Mouse (Mus musculus): ENCODE results near the gene Piwil1. TPM values are rescaled to one million over a fixed set of nuclear protein-coding genes. Genes with fewer than 3 reads are reported as not detected.
A peak's percentile ranks its signal among the peaks of the same experiment; 100 is the strongest.

Gene Piwil1
- polyA plus RNA-seq, 1 experiment from 2014 or later, result not detected

GRCm38 (mm10) chr5:128677861-128678260, 24.5 kb upstream of the Piwil1 start:
- Histone ChIP-seq H3K9ac (ENCODE audit: low read length) (no peak overlapping the region), H3K4me3 (ENCODE audit: low read length) (no peak overlapping the region), H3K9me3 (ENCODE audit: control insufficient read depth, low read length) (no peaks in the 10 kb centered on the region), H3K4me1 (replicated peaks; ENCODE audit: control insufficient read depth, insufficient read depth, low read length) (peaks cover 6% of the 10 kb centered on the region; the same call in 1 of the 2 replicates), H3K36me3 (ENCODE audit: control insufficient read depth, insufficient read depth, low read length) (no peaks in the 10 kb centered on the region), H3K27me3 (ENCODE audit: control insufficient read depth, insufficient read depth, low read depth, low read length) (no peaks in the 10 kb centered on the region), H3K4me2 (ENCODE audit: low read depth, low read length) (no peak overlapping the region), H3K27ac (ENCODE audit: low read length) (peak overlapping the region; percentile 87)
- 41% methylated on average over 6 of the region's 6 CpGs for WGBS
- ATAC-seq (ENCODE audit: low read depth), result peak; percentile 91

- H3K27ac ChIP-seq (ENCODE audit: low read length), result no peak overlapping the region
- no peak for ATAC-seq (ENCODE audit: low read depth)
- 44% methylated on average over 5 of the region's 5 CpGs for WGBS
- H3K36me3 ChIP-seq (ENCODE audit: control insufficient read depth, insufficient read depth, low read length), result no peaks in the 10 kb centered on the region
- H3K9me3 ChIP-seq (ENCODE audit: control insufficient read depth, low read length), result no peaks in the 10 kb centered on the region
- no peak overlapping the region for H3K4me2 ChIP-seq (ENCODE audit: low read depth, low read length)
- no peak overlapping the region for H3K4me3 ChIP-seq (ENCODE audit: low read length)
- peaks cover 10% of the 10 kb centered on the region; the same call in 1 of the 2 replicates for H3K4me1 ChIP-seq (replicated peaks; ENCODE audit: control insufficient read depth, insufficient read depth, low read length)
- H3K27me3 ChIP-seq (ENCODE audit: control insufficient read depth, insufficient read depth, low read depth, low read length), result no peaks in the 10 kb centered on the region
- no peak overlapping the region for H3K9ac ChIP-seq (ENCODE audit: low read length)
Measured at GRCm38 (mm10) chr5:128681456-128681855, 20.9 kb upstream of the Piwil1 start.

- peaks cover 3% of the 10 kb centered on the region for H3K9me3 ChIP-seq (ENCODE audit: control insufficient read depth, low read length)
- peaks cover 5% of the 10 kb centered on the region; the same call in 1 of the 2 replicates for H3K4me1 ChIP-seq (replicated peaks; ENCODE audit: control insufficient read depth, insufficient read depth, low read length)
- ATAC-seq (ENCODE audit: low read depth), result no peak
- no peaks in the 10 kb centered on the region for H3K27me3 ChIP-seq (ENCODE audit: control insufficient read depth, insufficient read depth, low read depth, low read length)
- 0 out of 2 replicates have a peak overlapping the region, but pooled peaks have one; percentile 3 for H3K9ac ChIP-seq (ENCODE audit: low read length)
- peak overlapping the region; percentile 29; the same call in 1 of the 2 replicates for H3K27ac ChIP-seq (ENCODE audit: low read length)
- 13% methylated on average over 10 of the region's 10 CpGs for WGBS
- no peaks in the 10 kb centered on the region for H3K36me3 ChIP-seq (ENCODE audit: control insufficient read depth, insufficient read depth, low read length)
- no peak overlapping the region for H3K4me3 ChIP-seq (ENCODE audit: low read length)
- H3K4me2 ChIP-seq (ENCODE audit: low read depth, low read length), result peak overlapping the region; percentile 41
Measured at GRCm38 (mm10) chr5:128684192-128684591, 18.1 kb upstream of the Piwil1 start.

- peaks cover 5% of the 10 kb centered on the region; the same call in 1 of the 2 replicates for H3K4me1 ChIP-seq (replicated peaks; ENCODE audit: control insufficient read depth, insufficient read depth, low read length)
- no peaks in the 10 kb centered on the region for H3K27me3 ChIP-seq (ENCODE audit: control insufficient read depth, insufficient read depth, low read depth, low read length)
- no peak overlapping the region for H3K4me3 ChIP-seq (ENCODE audit: low read length)
- 13% methylated on average over 15 of the region's 15 CpGs for WGBS
- ATAC-seq (ENCODE audit: low read depth), result peak; percentile 83
- no peak overlapping the region for H3K9ac ChIP-seq (ENCODE audit: low read length)
- peaks cover 3% of the 10 kb centered on the region for H3K9me3 ChIP-seq (ENCODE audit: control insufficient read depth, low read length)
- 0 out of 2 replicates have a peak overlapping the region, but pooled peaks have one; percentile 17 for H3K27ac ChIP-seq (ENCODE audit: low read length)
- H3K36me3 ChIP-seq (ENCODE audit: control insufficient read depth, insufficient read depth, low read length), result no peaks in the 10 kb centered on the region
- peak overlapping the region; percentile 41 for H3K4me2 ChIP-seq (ENCODE audit: low read depth, low read length)
Measured at GRCm38 (mm10) chr5:128684621-128685020, 17.7 kb upstream of the Piwil1 start.

GRCm38 (mm10) chr5:128687139-128687538, 15.2 kb upstream of the Piwil1 start:
- 82% methylated on average over 5 of the region's 5 CpGs for WGBS
- Histone ChIP-seq H3K9me3 (ENCODE audit: control insufficient read depth, low read length) (peaks cover 3% of the 10 kb centered on the region), H3K27me3 (ENCODE audit: control insufficient read depth, insufficient read depth, low read depth, low read length) (no peaks in the 10 kb centered on the region), H3K4me2 (ENCODE audit: low read depth, low read length) (no peak overlapping the region), H3K36me3 (ENCODE audit: control insufficient read depth, insufficient read depth, low read length) (no peaks in the 10 kb centered on the region), H3K27ac (ENCODE audit: low read length) (no peak overlapping the region), H3K9ac (ENCODE audit: low read length) (no peak overlapping the region), H3K4me1 (replicated peaks; ENCODE audit: control insufficient read depth, insufficient read depth, low read length) (peaks cover 5% of the 10 kb centered on the region; the same call in 1 of the 2 replicates), H3K4me3 (ENCODE audit: low read length) (no peak overlapping the region)
- ATAC-seq (ENCODE audit: low read depth), result no peak

GRCm38 (mm10) chr5:128694107-128694506, 8.2 kb upstream of the Piwil1 start:
- H3K27ac ChIP-seq (ENCODE audit: low read length), result no peak overlapping the region
- WGBS, result 58% methylated on average over 6 of the region's 6 CpGs
- no peak for ATAC-seq (ENCODE audit: low read depth)
- H3K9me3 ChIP-seq (ENCODE audit: control insufficient read depth, low read length), result no peaks in the 10 kb centered on the region
- H3K4me1 ChIP-seq (replicated peaks; ENCODE audit: control insufficient read depth, insufficient read depth, low read length), result no peaks in the 10 kb centered on the region
- H3K27me3 ChIP-seq (ENCODE audit: control insufficient read depth, insufficient read depth, low read depth, low read length), result no peaks in the 10 kb centered on the region
- H3K9ac ChIP-seq (ENCODE audit: low read length), result no peak overlapping the region
- no peak overlapping the region for H3K4me2 ChIP-seq (ENCODE audit: low read depth, low read length)
- H3K4me3 ChIP-seq (ENCODE audit: low read length), result no peak overlapping the region
- H3K36me3 ChIP-seq (ENCODE audit: control insufficient read depth, insufficient read depth, low read length), result no peaks in the 10 kb centered on the region

GRCm38 (mm10) chr5:128694611-128695325, 7.6 kb upstream of the Piwil1 start:
- 62% methylated on average over 18 of the region's 18 CpGs for WGBS
- H3K9ac ChIP-seq (ENCODE audit: low read length), result no peak overlapping the region
- no peaks in the 10 kb centered on the region for H3K4me1 ChIP-seq (replicated peaks; ENCODE audit: control insufficient read depth, insufficient read depth, low read length)
- no peak for ATAC-seq (ENCODE audit: low read depth)
- H3K36me3 ChIP-seq (ENCODE audit: control insufficient read depth, insufficient read depth, low read length), result no peaks in the 10 kb centered on the region
- no peaks in the 10 kb centered on the region for H3K9me3 ChIP-seq (ENCODE audit: control insufficient read depth, low read length)
- no peak overlapping the region for H3K4me3 ChIP-seq (ENCODE audit: low read length)
- H3K4me2 ChIP-seq (ENCODE audit: low read depth, low read length), result no peak overlapping the region
- H3K27me3 ChIP-seq (ENCODE audit: control insufficient read depth, insufficient read depth, low read depth, low read length), result no peaks in the 10 kb centered on the region
- H3K27ac ChIP-seq (ENCODE audit: low read length), result no peak overlapping the region

GRCm38 (mm10) chr5:128696824-128697223, 5.5 kb upstream of the Piwil1 start:
- Histone ChIP-seq H3K4me1 (replicated peaks; ENCODE audit: control insufficient read depth, insufficient read depth, low read length) (0 out of 2 replicates have a peak, but pooled peaks cover 2% of the 10 kb centered on the region), H3K4me3 (ENCODE audit: low read length) (no peak overlapping the region), H3K9ac (ENCODE audit: low read length) (no peak overlapping the region), H3K4me2 (ENCODE audit: low read depth, low read length) (no peak overlapping the region), H3K27ac (ENCODE audit: low read length) (no peak overlapping the region), H3K27me3 (ENCODE audit: control insufficient read depth, insufficient read depth, low read depth, low read length) (no peaks in the 10 kb centered on the region), H3K36me3 (ENCODE audit: control insufficient read depth, insufficient read depth, low read length) (no peaks in the 10 kb centered on the region), H3K9me3 (ENCODE audit: control insufficient read depth, low read length) (no peaks in the 10 kb centered on the region)
- no peak for ATAC-seq (ENCODE audit: low read depth)
- 56% methylated on average over 10 of the region's 10 CpGs for WGBS

GRCm38 (mm10) chr5:128700716-128701115, 1.6 kb upstream of the Piwil1 start:
- H3K36me3 ChIP-seq (ENCODE audit: control insufficient read depth, insufficient read depth, low read length), result no peaks in the 10 kb centered on the region
- no peak for ATAC-seq (ENCODE audit: low read depth)
- H3K4me3 ChIP-seq (ENCODE audit: low read length), result no peak overlapping the region
- peaks cover 2% of the 10 kb centered on the region; the same call in 1 of the 2 replicates for H3K4me1 ChIP-seq (replicated peaks; ENCODE audit: control insufficient read depth, insufficient read depth, low read length)
- no peak overlapping the region for H3K9ac ChIP-seq (ENCODE audit: low read length)
- H3K4me2 ChIP-seq (ENCODE audit: low read depth, low read length), result no peak overlapping the region
- WGBS, result 40% methylated on average over 11 of the region's 11 CpGs
- H3K27ac ChIP-seq (ENCODE audit: low read length), result no peak overlapping the region
- no peaks in the 10 kb centered on the region for H3K9me3 ChIP-seq (ENCODE audit: control insufficient read depth, low read length)
- no peaks in the 10 kb centered on the region for H3K27me3 ChIP-seq (ENCODE audit: control insufficient read depth, insufficient read depth, low read depth, low read length)
